Mouse (Mus musculus) regulatory T cell (primary cell): ENCODE measurements around the gene Fetub.

Experiments
- in situ Hi-C: fragments of 300-600 bp; cut with MboI, MseI; formaldehyde crosslinking; loops from one replicate; pipeline ENCODE4 v1.15.1; 2025; ENCODE audit warnings: high pct_unique_total_duplicates

Gene Fetub

GRCm38 (mm10) chr16:22918034-22918433 lies at the start of gene Fetub:
Gene Fetub, plus strand, starts transcription at chr16:22918334.
- in situ Hi-C loops, result no loop called here

- in situ Hi-C loops, result loop anchor here (5.0 kb wide), 1 partner anchor 275 kb away; the partner anchor contains the start of gene Adipoq
Measured at GRCm38 (mm10) chr16:22872397-22872796, 45.7 kb upstream of the Fetub start.

GRCm38 (mm10) chr16:22873369-22873768 lies 44.8 kb upstream of the Fetub start:
- in situ Hi-C loops, result loop anchor here (5.0 kb wide), 1 partner anchor 274 kb away; the partner anchor contains the start of gene Adipoq

- in situ Hi-C loops, result no loop called here
Measured at GRCm38 (mm10) chr16:22876218-22877043, 41.7 kb upstream of the Fetub start.

GRCm38 (mm10) chr16:22877660-22878390 lies 40.3 kb upstream of the Fetub start:
- in situ Hi-C loops, result no loop called here

- in situ Hi-C loops, result no loop called here
Measured at GRCm38 (mm10) chr16:22878716-22879115, 39.4 kb upstream of the Fetub start.

- in situ Hi-C loops, result no loop called here
Measured at GRCm38 (mm10) chr16:22879945-22880595, 38.1 kb upstream of the Fetub start.

- in situ Hi-C loops, result no loop called here
Measured at GRCm38 (mm10) chr16:22880900-22881299, 37.2 kb upstream of the Fetub start.

- in situ Hi-C loops, result no loop called here
Measured at GRCm38 (mm10) chr16:22881487-22881886, 36.6 kb upstream of the Fetub start.

- in situ Hi-C loops, result no loop called here
Measured at GRCm38 (mm10) chr16:22883441-22883840, 34.7 kb upstream of the Fetub start.

GRCm38 (mm10) chr16:22885356-22885755 lies 32.8 kb upstream of the Fetub start:
- in situ Hi-C loops, result no loop called here

GRCm38 (mm10) chr16:22886726-22887125 lies 31.4 kb upstream of the Fetub start:
- in situ Hi-C loops, result no loop called here

- in situ Hi-C loops, result no loop called here
Measured at GRCm38 (mm10) chr16:22888835-22889234, 29.3 kb upstream of the Fetub start.

GRCm38 (mm10) chr16:22889716-22890115 lies 28.4 kb upstream of the Fetub start:
- in situ Hi-C loops, result loop anchor here (5.0 kb wide), 1 partner anchor 158 kb away; no protein-coding TSS in a partner anchor

- in situ Hi-C loops, result loop anchor here (5.0 kb wide), 1 partner anchor 156 kb away; no protein-coding TSS in a partner anchor
Measured at GRCm38 (mm10) chr16:22890683-22891510, 27.2 kb upstream of the Fetub start, which contains the start of gene Ahsg. Gene Ahsg, plus strand, starts transcription at chr16:22891277.

GRCm38 (mm10) chr16:22891733-22892154 lies 26.4 kb upstream of the Fetub start:
- in situ Hi-C loops, result loop anchor here (5.0 kb wide), 1 partner anchor 156 kb away; no protein-coding TSS in a partner anchor

- in situ Hi-C loops, result loop anchor here (5.0 kb wide), 1 partner anchor 153 kb away; no protein-coding TSS in a partner anchor
Measured at GRCm38 (mm10) chr16:22894095-22894494, 24.0 kb upstream of the Fetub start.

GRCm38 (mm10) chr16:22896618-22897017 lies 21.5 kb upstream of the Fetub start:
- in situ Hi-C loops, result no loop called here

GRCm38 (mm10) chr16:22899346-22899745 lies 18.8 kb upstream of the Fetub start:
- in situ Hi-C loops, result no loop called here

GRCm38 (mm10) chr16:22899866-22900570 lies 18.1 kb upstream of the Fetub start:
- in situ Hi-C loops, result no loop called here
